Mouse (Mus musculus) liver, embryonic 11.5 days (tissue): ENCODE measurements around the gene Tex14. TPM values are rescaled to one million over a fixed set of nuclear protein-coding genes. Genes with fewer than 3 reads are reported as not detected.
"Not testable (repeated sequence)": the region's sequence is repeated elsewhere in the genome, so short reads cannot be mapped to it uniquely, and the experiment has no call there.

ENCODE experiments used
- ATAC-seq: fragments of 200-750 bp; cut with Nextera tagmentation; replicated peaks from 2 replicates; pipeline ENCODE4 v1.8.0; 2017; ENCODE audit warnings: moderate number of reproducible peaks, mild to moderate bottlenecking, moderate TSS enrichment, moderate library complexity; ENCODE audit not compliant: low FRiP score
- DNase-seq: peaks from one replicate; pipeline ENCODE4 v3.0.0-alpha.2; 2017; ENCODE audit warnings: low spot score
- H3K27ac ChIP-seq: fragments of 300-500 bp; sonication (generic); 2 replicates; pipeline ENCODE4 v1.5.1; 2014; ENCODE audit warnings: mild to moderate bottlenecking, low read depth, low read length, control low read depth
- H3K27me3 ChIP-seq: fragments of 300-500 bp; sonication (generic); replicated peaks from 2 replicates; pipeline ENCODE4 v1.6.1; 2014; ENCODE audit warnings: low read length, mixed read lengths; ENCODE audit not compliant: control insufficient read depth, insufficient read depth
- H3K36me3 ChIP-seq: fragments of 300-500 bp; sonication (generic); 2 replicates; pipeline ENCODE4 v1.6.1; 2014; ENCODE audit warnings: mild to moderate bottlenecking, low read length, moderate library complexity, mixed read lengths; ENCODE audit not compliant: control insufficient read depth, insufficient read depth
- H3K4me1 ChIP-seq: fragments of 300-500 bp; sonication (generic); replicated peaks from 2 replicates; pipeline ENCODE4 v1.6.1; 2014; ENCODE audit warnings: low read length, mixed read lengths; ENCODE audit not compliant: control insufficient read depth, insufficient read depth
- H3K4me2 ChIP-seq: fragments of 300-500 bp; sonication (generic); 2 replicates; pipeline ENCODE4 v1.6.1; 2014; ENCODE audit warnings: mild to moderate bottlenecking, control low read depth, moderate library complexity
- H3K4me3 ChIP-seq: fragments of 300-500 bp; sonication (generic); 2 replicates; pipeline ENCODE4 v1.5.1; 2014; ENCODE audit warnings: low read depth, low read length, control low read depth
- H3K9ac ChIP-seq: fragments of 300-500 bp; sonication (generic); 2 replicates; pipeline ENCODE4 v1.6.1; 2014; ENCODE audit warnings: low read depth, low read length, control low read depth
- H3K9me3 ChIP-seq: fragments of 300-500 bp; sonication (generic); 2 replicates; pipeline ENCODE4 v1.6.1; 2016; ENCODE audit warnings: low read length, inconsistent platforms, mixed read lengths; ENCODE audit not compliant: control insufficient read depth
- WGBS: fragments of 180-500 bp; shearing (Covaris S2); extraction: QIAGEN DNeasy Blood & Tissue Kit; methylation state at CpG from one replicate; pipeline ENCODE4 v1.1.7; 2014; 5-methylcytosine and 5-hydroxymethylcytosine counted together
- polyA plus RNA-seq: library from polyadenylated mRNA; unstranded; fragments of >200 nt; fragmentation: Nextera tagmentation; extraction: Ambion mirVana; gene quantifications from 2 replicates; pipeline ENCODE4 v1.2.1, GENCODE M21; 2014

Tex14 gene
- polyA plus RNA-seq, 1 experiment from 2014 or later = 0.32 TPM

- ATAC-seq = peak; percentile 97
- H3K4me1 ChIP-seq, H3K27me3 ChIP-seq, H3K27ac ChIP-seq, H3K36me3 ChIP-seq, H3K9me3 ChIP-seq: not testable (repeated sequence)
- peak; percentile 72 for DNase-seq
- Histone ChIP-seq H3K4me3 (peak overlapping the region; percentile 5; the same call in 1 of the 2 replicates), H3K4me2 (peak overlapping the region; percentile 38), H3K9ac (0 out of 2 replicates have a peak overlapping the region, but pooled peaks have one; percentile 4)
- WGBS = under 1% methylated on average over 24 of the region's 58 CpGs
These were observed 57.1 kb downstream of the Tex14 start for GRCm38 (mm10) chr11:87461780-87462460.

DNA sequence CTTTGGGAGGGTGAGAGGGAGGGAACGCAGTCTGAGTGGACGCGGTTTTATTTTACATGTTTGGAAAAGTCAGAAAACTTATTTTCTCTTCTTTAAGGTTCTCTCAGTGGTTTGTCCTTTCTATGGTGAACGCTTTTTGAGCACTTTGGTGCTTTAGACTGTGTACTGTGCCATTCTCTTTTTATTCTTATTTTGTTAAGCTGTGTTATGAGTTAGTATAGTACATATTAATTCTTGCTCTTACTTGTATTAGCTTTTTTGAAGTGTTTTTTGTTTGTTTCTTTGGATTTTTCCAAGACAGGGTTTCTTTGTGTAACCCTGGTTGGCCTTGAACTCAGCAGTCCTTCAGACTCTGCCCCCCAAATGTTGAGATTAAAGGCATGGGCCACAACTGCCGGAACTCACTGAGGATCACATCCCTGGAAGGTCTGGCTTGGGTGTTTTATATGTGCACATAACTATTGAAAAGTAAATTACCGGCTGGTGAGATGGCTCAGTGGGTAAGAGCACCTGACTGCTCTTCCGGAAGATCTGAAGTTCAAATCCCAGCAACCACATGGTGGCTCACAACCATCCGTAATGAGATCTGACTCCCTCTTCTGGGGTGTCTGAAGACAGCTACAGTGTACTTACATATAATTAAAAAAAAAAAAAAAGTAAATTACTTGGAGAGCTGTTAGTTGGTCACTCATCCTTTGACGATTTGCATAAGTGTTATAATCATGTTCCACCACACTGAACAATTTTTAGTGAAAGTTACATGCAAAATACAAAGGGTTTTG, 57.8 kb downstream of the Tex14 start:
- H3K9ac ChIP-seq = no peak overlapping the region
- DNase-seq = peak; percentile 60
- 6% methylated on average over 9 of the region's 9 CpGs for WGBS

GRCm38 (mm10) chr11:87463243-87463540, 58.3 kb downstream of the Tex14 start:
- 53% methylated on average over 5 of the region's 5 CpGs for WGBS
- peak overlapping the region; percentile 59 for H3K27ac ChIP-seq
- no peaks in the 10 kb centered on the region for H3K9me3 ChIP-seq

More for the DNA sequence above, 57.8 kb downstream of the Tex14 start:
- peak; percentile 85 for ATAC-seq
- Histone ChIP-seq H3K4me2 (no peak overlapping the region), H3K36me3 (no peaks in the 10 kb centered on the region), H3K4me1 (0 out of 2 replicates have a peak, but pooled peaks cover 2% of the 10 kb centered on the region), H3K27me3 (no peaks in the 10 kb centered on the region; the same call in 1 of the 2 replicates), H3K9me3 (no peaks in the 10 kb centered on the region), H3K4me3 (no peak overlapping the region), H3K27ac (peak overlapping the region; percentile 59)

GRCm38 (mm10) chr11:87463792-87464430, 59.0 kb downstream of the Tex14 start:
- H3K4me1 ChIP-seq, DNase-seq, H3K9ac ChIP-seq, H3K4me2 ChIP-seq, H3K9me3 ChIP-seq, H3K27me3 ChIP-seq, ATAC-seq, H3K36me3 ChIP-seq, H3K27ac ChIP-seq, H3K4me3 ChIP-seq: not testable (repeated sequence)
- WGBS = 85% methylated on average over 4 of the region's 4 CpGs

More at GRCm38 (mm10) chr11:87463243-87463540, 58.3 kb downstream of the Tex14 start:
- Histone ChIP-seq H3K4me2 (no peak overlapping the region), H3K36me3 (no peaks in the 10 kb centered on the region), H3K4me1 (peaks cover 5% of the 10 kb centered on the region), H3K9ac (no peak overlapping the region), H3K27me3 (no peaks in the 10 kb centered on the region; the same call in 1 of the 2 replicates), H3K4me3 (no peak overlapping the region)
- ATAC-seq (no peak), DNase-seq (no peak)

GRCm38 (mm10) chr11:87465990-87466593, 61.2 kb downstream of the Tex14 start:
- 44% methylated on average over 6 of the region's 6 CpGs for WGBS
- H3K4me1 ChIP-seq = peaks cover 15% of the 10 kb centered on the region
- DNase-seq = no peak
- H3K27ac ChIP-seq = no peak overlapping the region
- no peaks in the 10 kb centered on the region for H3K9me3 ChIP-seq
- no peaks in the 10 kb centered on the region for H3K36me3 ChIP-seq
- no peak overlapping the region for H3K9ac ChIP-seq
- no peak overlapping the region for H3K4me3 ChIP-seq
- 0 out of 2 replicates have a peak overlapping the region, but pooled peaks have one; percentile 4 for H3K4me2 ChIP-seq
- no peak for ATAC-seq
- no peaks in the 10 kb centered on the region; the same call in 1 of the 2 replicates for H3K27me3 ChIP-seq

DNA sequence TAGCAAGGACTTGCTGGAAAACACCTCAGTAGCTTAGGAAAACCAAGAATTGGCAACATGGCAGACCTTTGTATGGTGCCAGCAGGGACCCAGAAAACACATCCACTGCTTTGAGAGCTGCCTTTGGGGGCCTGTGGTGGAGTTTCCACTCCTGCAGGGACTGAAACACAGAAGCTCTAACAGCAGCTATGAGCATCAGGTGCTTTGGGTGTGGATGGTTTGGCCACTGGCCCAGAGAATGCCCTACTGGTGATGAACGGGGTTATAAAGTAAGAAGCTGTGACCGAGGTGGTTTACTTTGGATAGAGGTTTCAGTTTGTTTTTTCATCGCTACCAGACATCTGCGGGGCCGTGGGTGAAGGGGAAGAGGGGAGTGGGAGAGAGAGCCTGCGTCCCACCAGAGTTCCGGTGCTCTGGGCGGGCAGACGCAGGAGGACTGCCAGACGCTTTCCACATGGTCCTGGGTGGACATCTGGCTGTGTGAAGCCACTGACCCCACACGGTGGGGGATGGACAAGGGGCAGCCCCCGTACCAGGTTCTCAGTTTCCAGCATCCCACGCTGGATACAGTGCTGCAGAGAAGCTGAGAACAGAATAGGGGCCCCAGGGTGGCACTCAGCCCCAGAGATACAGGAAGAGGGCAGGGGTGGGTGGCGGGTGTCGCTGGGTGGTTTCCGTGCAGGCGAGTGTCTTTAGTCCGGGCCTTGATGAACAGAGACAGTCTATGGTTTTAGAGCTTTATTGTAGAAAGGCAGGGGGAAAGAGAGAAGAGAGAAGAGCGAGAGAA, 62.8 kb downstream of the Tex14 start:
- ATAC-seq = no peak
- Histone ChIP-seq H3K4me3 (no peak overlapping the region), H3K27me3 (no peaks in the 10 kb centered on the region; the same call in 1 of the 2 replicates), H3K36me3 (no peaks in the 10 kb centered on the region), H3K4me1 (peaks cover 15% of the 10 kb centered on the region), H3K27ac (no peak overlapping the region), H3K9me3 (no peaks in the 10 kb centered on the region), H3K4me2 (peak overlapping the region; percentile 31), H3K9ac (peak overlapping the region; percentile 30; the same call in 1 of the 2 replicates)
- 49% methylated on average over 19 of the region's 19 CpGs for WGBS
- no peak for DNase-seq

GRCm38 (mm10) chr11:87468278-87468655, 63.4 kb downstream of the Tex14 start:
- 38% methylated on average over 7 of the region's 7 CpGs for WGBS
- no peak overlapping the region for H3K4me3 ChIP-seq
- H3K9ac ChIP-seq = no peak overlapping the region
- no peaks in the 10 kb centered on the region; the same call in 1 of the 2 replicates for H3K27me3 ChIP-seq
- no peaks in the 10 kb centered on the region for H3K9me3 ChIP-seq
- no peak for DNase-seq
- H3K4me1 ChIP-seq = peaks cover 15% of the 10 kb centered on the region
- no peak for ATAC-seq
- no peaks in the 10 kb centered on the region for H3K36me3 ChIP-seq
- H3K27ac ChIP-seq = no peak overlapping the region
- H3K4me2 ChIP-seq = peak overlapping the region; percentile 22
